Mouse (Mus musculus) liver, embryonic 14.5 days (tissue): ENCODE results near the gene Lrrc29.

Experiments
- CTCF ChIP-seq: IDR thresholded peaks from 2 replicates; pipeline ENCODE4 v1.5.1; 2016; ENCODE audit warnings: antibody characterized with exemption, low read depth, control low read depth
- EP300 ChIP-seq: IDR thresholded peaks from 2 replicates; pipeline ENCODE4 v1.6.1; 2016; ENCODE audit warnings: antibody characterized with exemption, low read depth

GRCm38 (mm10) chr8:105309142-105309847 is 16.8 kb downstream of the Lrrc29 start:
- no peak for TF ChIP-seq CTCF
- no peak for TF ChIP-seq EP300
